Mouse (Mus musculus) heart, adult 2 months (tissue): ENCODE data around the gene Lrrc45.
A peak's percentile ranks its signal among the peaks of the same experiment; 100 is the strongest.

Source experiments
- CTCF ChIP-seq: fragments of 200-600 bp; IDR thresholded peaks from 2 replicates; pipeline ENCODE4 v1.8.1; 2022; ENCODE audit warnings: antibody characterized with exemption, mild to moderate bottlenecking, moderate library complexity
- EP300 ChIP-seq: fragments of 200-500 bp; IDR thresholded peaks from 2 replicates; pipeline ENCODE4 v1.6.1; 2011; ENCODE audit warnings: low read depth, low read length, control low read depth; ENCODE audit not compliant: insufficient read depth

- peak; percentile 94 for TF ChIP-seq EP300
- TF ChIP-seq CTCF = peak; percentile 88
These were observed 6.7 kb downstream of the Lrrc45 start for GRCm38 (mm10) chr11:120720450-120720849.
